Comparison of ENCODE assay signal across 11 mouse cellular contexts in the genomic region with DNA sequence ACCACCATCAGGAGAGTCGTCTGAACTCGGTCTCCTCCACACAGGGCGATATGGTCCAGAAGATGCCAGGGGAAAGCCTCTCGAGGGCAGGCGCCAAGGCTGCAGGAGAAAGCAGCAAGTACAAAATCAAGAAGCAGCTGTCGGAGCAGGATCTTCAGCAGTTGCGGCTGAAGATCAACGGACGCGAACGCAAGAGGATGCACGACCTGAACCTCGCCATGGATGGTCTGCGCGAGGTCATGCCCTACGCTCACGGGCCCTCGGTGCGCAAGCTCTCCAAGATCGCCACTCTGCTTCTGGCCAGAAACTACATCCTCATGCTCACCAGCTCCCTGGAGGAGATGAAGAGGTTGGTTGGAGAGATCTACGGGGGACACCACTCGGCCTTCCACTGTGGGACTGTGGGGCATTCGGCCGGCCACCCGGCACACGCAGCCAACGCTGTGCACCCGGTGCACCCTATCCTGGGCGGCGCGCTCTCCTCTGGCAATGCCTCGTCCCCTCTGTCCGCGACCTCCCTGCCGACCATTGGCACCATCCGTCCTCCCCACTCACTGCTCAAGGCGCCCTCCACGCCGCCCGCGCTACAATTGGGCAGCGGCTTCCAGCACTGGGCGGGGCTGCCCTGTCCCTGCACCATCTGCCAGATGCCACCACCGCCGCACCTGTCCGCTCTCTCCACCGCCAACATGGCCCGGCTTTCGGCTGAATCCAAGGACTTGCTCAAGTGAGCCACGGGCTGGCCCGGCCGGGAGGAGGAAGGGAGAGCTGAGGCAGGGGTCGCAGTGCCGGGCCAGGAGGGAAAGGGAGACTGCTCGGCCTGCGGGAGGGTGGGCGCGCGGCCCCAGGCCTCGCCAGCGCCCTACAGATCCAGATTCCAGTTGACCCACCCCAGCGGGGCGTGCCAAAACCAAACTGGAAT. TPM values are rescaled to one million over a fixed set of nuclear protein-coding genes. Genes with fewer than 3 reads are reported as not detected.
DNase-seq lines count a peak whose midpoint lies in the region; ATAC-seq lines count a peak whose summit lies in the region.
"Had no signal": no experiment of that assay in that cellular context is flagged by ENCODE, and none has a peak within 500 bp of the region (broad histone marks: within the 10 kb centered on the region; RNA-seq: fewer than 3 reads in every experiment).

No protein-coding gene starts in this region.

- under 1% methylated on average over 62 of the region's 63 CpGs for WGBS in limb, embryonic 10.5 days

- H3K4me3 ChIP-seq in megakaryocyte, embryonic 14.5 days (replicated peaks), result peak overlapping the region; percentile 86
- peak overlapping the region; percentile 34 for H3K4me3 ChIP-seq in limb, embryonic 10.5 days

- H3K9me3 ChIP-seq in megakaryocyte, embryonic 14.5 days, result 0 out of 2 replicates have a peak, but pooled peaks cover 11% of the 10 kb centered on the region
- H3K9me3 ChIP-seq in limb, embryonic 10.5 days (replicated peaks), result no peaks in the 10 kb centered on the region

- DNase-seq in cerebellum, postnatal 10 days, result peak; percentile 61 to 73
- DNase-seq in cerebellum, postnatal 25 days, result no peak
- peak; percentile 65 for DNase-seq in limb, embryonic 10.5 days (ENCODE audit: low spot score)
- DNase-seq in thymus, postnatal 25 days, result peak; percentile 50
- DNase-seq in left cerebral cortex, adult 18-20 months (ENCODE audit: low spot score in 2 of 2), result no peak
- DNase-seq: adrenal gland, postnatal 25 days had no signal

- H3K36me3 ChIP-seq in megakaryocyte, embryonic 14.5 days (replicated peaks; ENCODE audit: low read length), result no peaks in the 10 kb centered on the region
- no peaks in the 10 kb centered on the region for H3K36me3 ChIP-seq in limb, embryonic 10.5 days

- H3K27ac ChIP-seq in limb, embryonic 10.5 days, result no peak overlapping the region

- no peak for ATAC-seq in megakaryocyte, adult 5-6 weeks (ENCODE audit: poor library complexity, severe bottlenecking)
- ATAC-seq in erythroid progenitor cell, adult 5-6 weeks (replicated peaks; ENCODE audit: low FRiP score, poor library complexity, severe bottlenecking), result no peak
- ATAC-seq: lung, postnatal 0 days had no signal

- H3K4me1 ChIP-seq in megakaryocyte, embryonic 14.5 days, result peaks cover 45% of the 10 kb centered on the region
- H3K4me1 ChIP-seq in limb, embryonic 10.5 days, result peaks cover 20% of the 10 kb centered on the region

- peaks cover 98% of the 10 kb centered on the region for H3K27me3 ChIP-seq in megakaryocyte, embryonic 14.5 days (replicated peaks)
- peaks cover 100% of the 10 kb centered on the region for H3K27me3 ChIP-seq in limb, embryonic 10.5 days (ENCODE audit: low read depth, poor library complexity, severe bottlenecking)

RNA-seq across cellular contexts. Expression of a gene that starts 0.6 kb away (rescaled TPM):
- polyA plus RNA-seq in megakaryocyte, embryonic 14.5 days (2012; ENCODE audit: insufficient read depth, low replicate concordance), result not detected in 2 replicates
- not detected in 2 replicates for total RNA-seq in megakaryocyte, adult 5-6 weeks (2015)
- total RNA-seq in megakaryocyte, adult 5-6 weeks (2017), result not detected in 2 replicates
- polyA plus RNA-seq in limb, embryonic 10.5 days (2016; fragmentation: Nextera tagmentation; extraction: Ambion mirVana), result not detected in 2 replicates
- total RNA-seq in erythroid progenitor cell, adult 5-6 weeks (2015; ENCODE audit: low replicate concordance), result not detected in 2 replicates
- not detected in 2 replicates for total RNA-seq in erythroid progenitor cell, adult 5-6 weeks (2017; ENCODE audit: low replicate concordance)
- total RNA-seq in left cerebral cortex, adult 18-20 months (2021), result not detected
- total RNA-seq: adrenal gland, postnatal 25 days; gastrocnemius, adult 8-10 months had no signal
- polyA plus RNA-seq: lung, postnatal 0 days had no signal

Comparison
In these comparisons a context has a peak if more than half of its experiments do, and no peak if none do; other contexts are left out.
1. DNase-seq: peak in cerebellum, postnatal 10 days (2 of 2), limb, embryonic 10.5 days (single experiment) and thymus, postnatal 25 days (single experiment); none in cerebellum, postnatal 25 days (0 of 2) and left cerebral cortex, adult 18-20 months (0 of 2).